Mouse (Mus musculus) adrenal gland, postnatal 14 days (tissue): ENCODE measurements around the gene Pi4ka. TPM values are rescaled to one million over a fixed set of nuclear protein-coding genes. Genes with fewer than 3 reads are reported as not detected.
A peak's percentile ranks its signal among the peaks of the same experiment; 100 is the strongest.

Experiments
- DNase-seq: peaks from one replicate; pipeline ENCODE4 v3.0.0; 2021; ENCODE audit warnings: mixed read lengths
- total RNA-seq: library from RNA; stranded (reverse); gene quantifications from 2 replicates; pipeline ENCODE4 v1.2.3, GENCODE M21; 2021

The Pi4ka gene
- total RNA-seq, 1 experiment from 2014 or later = 71.7 TPM

DNA sequence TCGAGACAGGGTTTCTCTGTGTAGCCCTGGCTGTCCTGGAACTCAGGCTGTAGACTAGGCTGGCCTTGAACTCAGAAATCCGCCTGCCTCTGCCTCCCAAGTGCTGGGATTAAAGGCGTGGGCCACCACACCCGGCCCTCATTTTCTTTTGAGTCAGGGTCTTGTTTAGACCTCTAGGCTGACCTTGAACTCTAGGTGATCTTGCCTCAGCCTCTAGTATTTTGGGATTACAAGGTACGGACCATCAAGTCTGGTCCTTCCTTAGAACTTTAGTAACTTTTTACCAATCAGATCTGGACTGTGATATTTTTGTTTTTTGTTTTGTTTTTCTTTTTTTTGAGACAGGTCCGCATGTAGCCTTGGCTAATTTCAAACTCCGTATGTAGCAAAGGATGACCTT, 130.4 kb downstream of the Pi4ka start, which contains the start of gene Tmem191c:
Gene Tmem191c, plus strand, starts transcription at position 357 of the 400 bp plus-strand sequence.
- no peak for DNase-seq

GRCm38 (mm10) chr16:17271856-17272255, 134.3 kb downstream of the Pi4ka start:
- DNase-seq = no peak

DNA sequence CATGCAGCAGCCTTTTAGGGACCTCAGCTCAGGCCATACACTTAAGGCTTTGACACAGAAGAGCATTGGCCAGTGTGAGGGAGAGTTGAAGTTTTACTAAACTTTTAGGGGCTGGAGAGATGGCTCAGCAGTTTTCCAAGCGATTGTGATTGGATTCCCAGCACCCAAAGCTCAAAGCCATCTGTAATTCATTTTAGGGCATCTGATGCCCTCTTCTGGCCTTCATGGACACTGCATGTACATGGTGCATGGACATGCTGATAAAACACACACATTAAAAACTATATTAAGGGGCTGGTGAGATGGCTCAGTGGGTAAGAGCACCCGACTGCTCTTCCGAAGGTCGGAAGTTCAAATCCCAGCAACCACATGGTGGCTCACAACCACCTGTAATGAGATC, 135.0 kb downstream of the Pi4ka start:
- DNase-seq = peak; percentile 65

- no peak for DNase-seq
Observed at GRCm38 (mm10) chr16:17269872-17270271, 136.2 kb downstream of the Pi4ka start.

GRCm38 (mm10) chr16:17267937-17268336, 138.2 kb downstream of the Pi4ka start:
- no peak for DNase-seq

DNA sequence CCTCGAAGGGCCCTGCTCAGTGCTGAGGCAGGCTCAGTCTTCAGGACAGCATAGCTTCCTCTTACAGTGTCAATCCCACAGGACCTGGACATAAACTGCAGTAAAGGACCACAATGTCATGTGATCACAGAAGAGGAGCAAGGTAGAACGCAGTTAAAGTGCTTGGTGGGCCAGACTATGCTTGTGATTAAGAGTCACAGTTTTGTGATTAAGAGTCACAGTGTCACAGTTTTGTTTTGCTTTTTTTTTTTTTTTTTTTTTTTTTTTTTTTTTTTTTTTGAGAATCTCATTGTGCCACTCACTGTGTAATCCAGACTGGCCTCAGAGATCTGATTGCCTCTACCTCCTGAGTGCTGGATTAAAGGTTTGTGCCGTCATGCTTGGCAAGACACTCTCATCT, 140.0 kb downstream of the Pi4ka start:
- no peak for DNase-seq

GRCm38 (mm10) chr16:17261341-17261740, 144.8 kb downstream of the Pi4ka start:
- no peak for DNase-seq

- DNase-seq = no peak
Observed at GRCm38 (mm10) chr16:17258917-17259316, 147.2 kb downstream of the Pi4ka start.

DNA sequence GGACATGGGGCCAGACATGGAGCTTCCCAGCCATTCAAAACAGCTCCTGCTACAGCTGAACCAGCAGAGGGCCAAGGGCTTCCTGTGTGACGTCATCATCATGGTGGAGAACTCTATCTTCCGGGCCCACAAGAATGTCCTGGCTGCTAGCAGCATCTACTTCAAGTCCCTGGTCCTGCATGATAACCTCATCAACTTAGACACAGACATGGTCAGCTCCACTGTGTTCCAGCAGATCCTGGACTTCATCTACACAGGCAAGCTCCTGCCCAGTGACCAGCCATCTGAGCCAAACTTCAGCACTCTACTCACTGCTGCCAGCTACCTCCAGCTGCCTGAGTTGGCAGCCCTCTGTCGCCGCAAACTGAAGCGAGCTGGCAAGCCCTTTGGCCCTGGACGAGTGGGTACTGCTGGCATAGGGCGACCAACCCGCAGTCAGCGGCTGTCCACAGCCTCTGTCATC, 148.7 kb downstream of the Pi4ka start:
- peak; percentile 45 for DNase-seq

- DNase-seq = no peak
Observed at GRCm38 (mm10) chr16:17255270-17255669, 150.8 kb downstream of the Pi4ka start.

DNA sequence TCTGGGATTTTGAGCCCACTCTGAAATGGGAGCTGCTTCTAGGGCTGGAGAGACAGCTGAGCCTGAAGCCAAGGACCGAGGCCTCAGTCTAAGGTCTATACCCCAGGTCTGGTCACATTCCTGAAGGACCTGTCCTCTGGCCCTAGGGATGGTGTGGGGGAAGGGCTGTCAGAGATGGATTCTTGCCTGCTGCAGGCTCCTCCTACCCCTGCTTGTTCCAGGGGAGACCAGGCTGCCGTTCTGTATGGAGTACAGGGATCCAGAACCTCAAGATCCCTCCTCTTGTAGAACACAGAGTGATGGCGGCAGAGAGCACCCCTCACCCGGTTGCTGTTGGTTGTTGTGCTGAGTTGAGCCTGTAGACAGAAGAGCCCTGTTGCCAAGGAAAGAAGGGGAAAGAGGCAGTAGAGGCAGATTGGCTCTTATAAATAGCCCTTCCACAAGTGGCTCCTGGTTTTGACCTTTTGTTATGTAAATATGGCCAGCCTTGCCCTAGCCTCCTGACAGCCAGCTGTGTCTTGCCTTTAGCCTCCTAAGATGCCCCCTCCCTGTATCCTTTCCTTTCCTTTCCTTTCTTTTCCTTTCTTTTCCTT, 152.0 kb downstream of the Pi4ka start:
- DNase-seq = no peak

GRCm38 (mm10) chr16:17252841-17253240, 153.3 kb downstream of the Pi4ka start:
- DNase-seq = no peak

GRCm38 (mm10) chr16:17252086-17252726, 153.9 kb downstream of the Pi4ka start:
- no peak for DNase-seq

DNA sequence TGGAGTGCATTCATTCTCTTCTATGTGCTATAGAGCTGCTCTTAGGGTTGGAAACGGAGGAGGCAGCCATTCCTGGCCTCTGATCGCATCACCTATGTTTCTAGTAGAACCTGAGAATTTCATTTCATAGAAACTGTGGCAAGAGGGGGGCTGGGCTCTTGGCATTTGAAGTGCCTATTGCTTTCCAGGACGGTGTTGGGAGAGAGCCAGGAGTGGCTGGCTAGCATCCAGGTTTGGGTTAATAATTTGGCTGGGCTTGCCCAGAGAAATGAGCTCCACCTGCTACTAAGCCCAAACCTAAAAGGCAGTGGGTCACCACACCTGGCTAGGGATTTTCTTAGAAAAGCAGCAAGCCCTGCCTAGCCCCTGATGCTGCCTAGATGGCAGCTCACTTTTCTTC, 154.6 kb downstream of the Pi4ka start:
- peak; percentile 83 for DNase-seq

- peak; percentile 68 for DNase-seq
Observed at GRCm38 (mm10) chr16:17249135-17249534, 157.0 kb downstream of the Pi4ka start.

- peak; percentile 48 for DNase-seq
Observed at GRCm38 (mm10) chr16:17247727-17248126, 158.4 kb downstream of the Pi4ka start.

DNA sequence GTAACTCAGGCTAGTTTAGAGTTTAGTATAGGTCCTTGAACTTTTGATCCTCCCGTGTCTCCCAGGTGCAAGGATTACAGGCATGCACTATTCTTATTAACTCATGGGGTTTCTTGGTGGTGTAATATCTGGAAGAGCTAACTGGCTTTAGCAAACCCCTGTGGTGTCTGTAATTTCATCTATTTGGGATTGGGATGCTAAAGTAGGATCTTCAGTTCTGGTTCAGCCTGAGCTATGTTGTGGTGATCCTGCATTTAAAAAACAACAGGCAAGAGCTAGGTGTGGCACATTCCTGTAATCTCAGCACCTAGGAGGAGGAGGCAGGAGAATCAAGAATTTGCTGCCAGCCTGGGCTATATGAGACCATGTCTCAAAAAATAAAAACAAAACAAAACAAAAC, 161.1 kb downstream of the Pi4ka start:
- DNase-seq = no peak

- no peak for DNase-seq
Observed at GRCm38 (mm10) chr16:17243731-17244130, 162.4 kb downstream of the Pi4ka start.

DNA sequence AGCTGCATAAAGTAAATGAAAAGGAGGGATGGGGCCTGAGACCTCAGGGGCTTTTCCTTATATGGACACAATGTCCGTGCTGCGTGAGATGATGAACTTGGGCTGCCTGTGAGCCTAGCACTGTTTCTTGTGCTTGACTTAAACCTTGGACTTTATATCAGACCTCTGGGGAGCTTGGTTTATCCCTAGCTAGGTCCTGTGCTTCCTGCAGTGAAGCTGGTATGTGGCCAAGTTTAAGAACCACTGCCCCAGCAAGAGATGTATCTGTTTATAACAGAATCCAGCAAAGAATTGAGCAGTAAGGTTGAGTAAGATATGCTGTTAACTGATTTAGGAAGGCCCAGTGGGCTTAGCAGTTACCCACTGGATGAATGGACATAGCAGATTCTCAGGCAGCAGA, 166.7 kb downstream of the Pi4ka start:
- no peak for DNase-seq

GRCm38 (mm10) chr16:17237634-17238033, 168.5 kb downstream of the Pi4ka start:
- no peak for DNase-seq

DNA sequence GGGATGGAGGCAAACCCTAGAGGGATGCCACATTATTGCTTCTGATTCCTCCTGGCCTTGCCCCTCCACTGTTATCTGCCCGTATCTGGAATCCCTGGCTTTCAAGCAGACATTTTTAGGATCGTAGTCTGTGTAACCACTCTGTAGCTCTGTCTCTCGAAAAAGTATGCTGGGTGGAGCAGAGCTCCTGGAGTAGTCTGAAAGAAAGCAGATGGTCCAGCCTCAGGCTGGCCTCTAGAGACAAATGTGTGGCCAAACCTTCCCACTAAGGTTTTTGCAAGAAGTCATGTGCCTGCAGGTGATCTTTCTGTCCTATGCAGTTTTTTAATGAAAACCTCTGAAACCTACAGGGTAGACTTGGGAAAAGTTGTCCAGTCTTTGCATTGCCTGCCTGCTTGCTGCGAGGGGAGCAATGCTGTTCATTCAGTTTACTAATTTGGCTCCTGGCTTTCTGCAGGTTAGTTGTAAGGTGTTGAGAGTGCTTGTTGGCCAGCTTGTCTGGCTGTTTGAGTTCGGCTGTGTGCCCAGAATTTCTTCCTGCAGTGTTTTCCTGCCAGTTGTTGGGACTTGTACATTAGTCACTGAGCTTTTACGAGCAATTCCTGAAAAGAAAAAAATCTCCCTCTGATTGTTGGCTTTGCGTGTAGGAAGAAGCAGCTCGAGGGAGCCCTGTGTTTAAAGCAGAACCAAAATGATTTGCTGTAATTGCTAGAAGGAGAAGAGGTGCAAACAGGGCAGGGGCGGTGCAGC, 171.0 kb downstream of the Pi4ka start:
- DNase-seq = peak; percentile 66

DNA sequence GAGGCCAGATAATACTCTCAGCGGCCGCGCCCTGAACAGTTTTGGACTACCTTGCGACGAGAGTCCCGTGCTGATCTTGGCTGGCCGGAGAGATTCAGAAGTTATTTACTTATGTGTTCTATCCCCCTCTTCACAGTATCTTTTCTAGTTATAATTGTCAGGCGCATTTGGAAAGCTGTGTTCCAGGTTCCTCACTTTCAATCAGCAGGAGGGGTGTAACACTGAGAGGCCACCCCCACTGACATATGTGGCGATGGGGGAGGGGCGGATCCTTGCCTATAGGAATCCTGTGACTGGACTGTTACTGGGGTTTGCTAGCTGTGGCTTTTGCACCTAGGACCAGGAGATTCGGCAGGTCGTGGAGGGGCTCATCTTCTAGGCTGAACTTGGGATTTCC, 171.6 kb downstream of the Pi4ka start:
- peak; percentile 27 for DNase-seq
